Mouse (Mus musculus) G1E (cell line): ENCODE measurements around the gene Rps7. TPM values are rescaled to one million over a fixed set of nuclear protein-coding genes. Genes with fewer than 3 reads are reported as not detected.

Source experiments
- ATAC-seq: 2 replicates; pipeline ENCODE4 v1.8.0; 2016; ENCODE audit warnings: mild to moderate bottlenecking; ENCODE audit not compliant: insufficient number of reproducible peaks, poor library complexity, low FRiP score, severe bottlenecking; ENCODE audit errors: extremely low read depth
- DNase-seq: peaks from one replicate; pipeline ENCODE4 v3.0.0; 2012; ENCODE audit warnings: low spot score
- H3K27me3 ChIP-seq: 2 replicates; pipeline ENCODE4 v1.6.1; 2012; ENCODE audit warnings: mild to moderate bottlenecking, low read length, inconsistent platforms; ENCODE audit not compliant: insufficient read depth
- H3K36me3 ChIP-seq: replicated peaks from 2 replicates; pipeline ENCODE3; 2012; ENCODE audit warnings: mild to moderate bottlenecking, inconsistent platforms
- H3K4me1 ChIP-seq: 2 replicates; pipeline ENCODE4 v1.6.1; 2012; ENCODE audit warnings: low read depth, low read length, inconsistent platforms, mixed read lengths; ENCODE audit not compliant: insufficient read depth
- H3K4me3 ChIP-seq: 2 replicates; pipeline ENCODE4 v1.5.1; 2012; ENCODE audit warnings: low read depth, mild to moderate bottlenecking, inconsistent platforms, low read length, moderate library complexity, mixed read lengths
- H3K9me3 ChIP-seq: replicated peaks from 2 replicates; pipeline ENCODE4 v1.6.1; 2012; ENCODE audit warnings: inconsistent platforms
- CTCF ChIP-seq: IDR thresholded peaks from 2 replicates; pipeline ENCODE4 v1.5.1; 2012; ENCODE audit warnings: low read depth, low read length, inconsistent platforms, mixed read lengths
- GATA1 ChIP-seq: IDR thresholded peaks from 2 replicates; pipeline ENCODE4 v1.6.1; 2012; ENCODE audit warnings: borderline replicate concordance, low read length, inconsistent platforms, mixed read lengths
- GATA2 ChIP-seq: IDR thresholded peaks from 2 replicates; pipeline ENCODE4 v1.6.1; 2012; ENCODE audit warnings: low read depth, low read length, inconsistent platforms, borderline replicate concordance
- POLR2AphosphoS5 ChIP-seq: IDR thresholded peaks from 2 replicates; pipeline ENCODE4 v1.6.1; 2012; ENCODE audit warnings: low read depth, low read length, inconsistent platforms; ENCODE audit not compliant: insufficient replicate concordance
- TAL1 ChIP-seq: conservative IDR thresholded peaks from 2 replicates; pipeline ENCODE4 v1.6.1; 2012; ENCODE audit warnings: low read depth, low read length, inconsistent platforms, mixed read lengths
- polyA plus RNA-seq: library from polyadenylated mRNA; stranded (reverse); fragments of >175 nt; gene quantifications from 2 replicates; pipeline ENCODE4 v1.2.3, GENCODE M21; 2012
- total RNA-seq, 2 experiments: library from RNA; stranded (forward) in 1 of 2; stranded (reverse) in 1 of 2; fragments of 200-1000 nt in 1 of 2; fragments of >200 nt in 1 of 2; fragmentation: Nextera tagmentation in 1 of 2; gene quantifications; 2 replicates each; pipeline ENCODE4 v1.2.3; 2014 to 2017

Gene Rps7
- total RNA-seq (2014; fragmentation: Nextera tagmentation) (1,147 and 1,296 TPM in 2 replicates), total RNA-seq (2017) (3,809 and 4,399 TPM in 2 replicates), polyA plus RNA-seq (365 and 446 TPM in 2 replicates)

- H3K9me3 ChIP-seq = no peaks in the 10 kb centered on the region
- H3K27me3 ChIP-seq = no peaks in the 10 kb centered on the region
- peak; percentile 84 for DNase-seq
- H3K36me3 ChIP-seq = peaks cover 47% of the 10 kb centered on the region
- peak within 1 kb of the TSS; percentile 84 for H3K4me3 ChIP-seq
- TF ChIP-seq CTCF (no peak), GATA1 (no peak), POLR2AphosphoS5 (peak; percentile 84; the same call in 1 of the 2 replicates)
- ATAC-seq = peak; percentile 85
- H3K4me1 ChIP-seq = peaks cover 43% of the 10 kb centered on the region
These were observed at the start of gene Rps7 for GRCm38 (mm10) chr12:28635535-28636476. Gene Rps7 (minus strand): TSS chr12:28635953.

GRCm38 (mm10) chr12:28684674-28685073 lies 48.9 kb upstream of the Rps7 start:
- Histone ChIP-seq H3K4me1 (0 out of 2 replicates have a peak, but pooled peaks cover 2% of the 10 kb centered on the region), H3K36me3 (peaks cover 82% of the 10 kb centered on the region), H3K9me3 (no peaks in the 10 kb centered on the region), H3K4me3 (no peak overlapping the region), H3K27me3 (no peaks in the 10 kb centered on the region)
- ATAC-seq = no peak
- no peak for TF ChIP-seq GATA2
- no peak for TF ChIP-seq GATA1
- TF ChIP-seq POLR2AphosphoS5 = no peak
- no peak for TF ChIP-seq TAL1
- TF ChIP-seq CTCF = no peak
- no peak for DNase-seq

- H3K27me3 ChIP-seq = peaks cover 6% of the 10 kb centered on the region
- no peaks in the 10 kb centered on the region for H3K9me3 ChIP-seq
- TF ChIP-seq GATA2 (no peak), CTCF (no peak), GATA1 (no peak), TAL1 (no peak)
- ATAC-seq (no peak), DNase-seq (no peak)
- H3K4me3 ChIP-seq = peak overlapping the region; percentile 79
- H3K36me3 ChIP-seq = peaks cover 35% of the 10 kb centered on the region
- peaks cover 22% of the 10 kb centered on the region for H3K4me1 ChIP-seq
These were observed 40.1 kb upstream of the Rps7 start for GRCm38 (mm10) chr12:28675925-28676209.

GRCm38 (mm10) chr12:28675121-28675924 lies 39.6 kb upstream of the Rps7 start, which contains the start of gene Adi1:
Gene Adi1 (plus strand): TSS chr12:28675231.
- peaks cover 22% of the 10 kb centered on the region for H3K4me1 ChIP-seq

GRCm38 (mm10) chr12:28674038-28674720 lies 38.4 kb upstream of the Rps7 start:
- Histone ChIP-seq H3K4me1 (peaks cover 22% of the 10 kb centered on the region), H3K36me3 (peaks cover 19% of the 10 kb centered on the region), H3K27me3 (peaks cover 9% of the 10 kb centered on the region), H3K4me3 (peak overlapping the region; percentile 79; the same call in 1 of the 2 replicates), H3K9me3 (no peaks in the 10 kb centered on the region)
- ATAC-seq = no peak
- TF ChIP-seq CTCF (no peak), GATA1 (no peak), POLR2AphosphoS5 (no peak), TAL1 (no peak), GATA2 (no peak)
- DNase-seq = no peak

More at GRCm38 (mm10) chr12:28675121-28675924, 39.6 kb upstream of the Rps7 start, which contains the start of gene Adi1:
- peak within 1 kb of the TSS; percentile 79 for H3K4me3 ChIP-seq
- no peaks in the 10 kb centered on the region for H3K9me3 ChIP-seq
- DNase-seq (peak; percentile 88), ATAC-seq (peak; percentile 75)
- H3K27me3 ChIP-seq = peaks cover 9% of the 10 kb centered on the region
- peaks cover 30% of the 10 kb centered on the region for H3K36me3 ChIP-seq
- TF ChIP-seq TAL1 = no peak
- TF ChIP-seq POLR2AphosphoS5 = 0 out of 2 replicates have a peak, but pooled peaks have one; percentile 55

GRCm38 (mm10) chr12:28667287-28667686 lies 31.5 kb upstream of the Rps7 start:
- ATAC-seq (no peak), DNase-seq (no peak)
- no peaks in the 10 kb centered on the region for H3K4me1 ChIP-seq
- TF ChIP-seq CTCF (no peak), GATA1 (no peak), TAL1 (no peak), GATA2 (no peak), POLR2AphosphoS5 (no peak)
- H3K9me3 ChIP-seq = no peaks in the 10 kb centered on the region
- no peak overlapping the region for H3K4me3 ChIP-seq
- peaks cover 5% of the 10 kb centered on the region for H3K36me3 ChIP-seq
- H3K27me3 ChIP-seq = peaks cover 27% of the 10 kb centered on the region
